In genomic region chr1:24678205-24678917, GRCm38 (mm10) we compare ENCODE assay signal across 8 mouse cellular contexts. TPM values are rescaled to one million over a fixed set of nuclear protein-coding genes. Genes with fewer than 3 reads are reported as not detected.
DNase-seq lines count a peak whose midpoint lies in the region; ATAC-seq lines count a peak whose summit lies in the region.

TSS of gene Lmbrd1 (plus strand) at chr1:24678630.

- intact Hi-C loops in gastrocnemius, postnatal 14 days (cut with DNase I; ENCODE audit: low total_unique reads) = no loop called here
- intact Hi-C loops in left cerebral cortex, postnatal 10 days (cut with DNase I) = no loop called here

- DNase-seq in adrenal gland, adult (ENCODE audit: inconsistent age in 2 of 2, low spot score in 1 of 2) = peak; percentile 96 to 98
- DNase-seq in embryo, embryonic 10.5 days (ENCODE audit: low spot score) = peak; percentile 93
- peak; percentile 90 for DNase-seq in gastrocnemius, postnatal 14 days
- peak; percentile 90 to 96 for DNase-seq in left cerebral cortex, postnatal 10 days (ENCODE audit: extremely low spot score in 1 of 2, low spot score in 2 of 2)
- DNase-seq in right cerebral cortex, postnatal 25 days = peak; percentile 93
- DNase-seq in urinary bladder, postnatal 4 days (ENCODE audit: low spot score in 2 of 2) = peak; percentile 88 to 92

- ATAC-seq in inflammation-experienced regulatory T-cells, adult 6 months = peak; percentile 88
- ATAC-seq in megakaryocyte-erythroid progenitor cell, adult 5-6 weeks (replicated peaks; ENCODE audit: low FRiP score, low TSS enrichment, poor library complexity, severe bottlenecking) = peak; percentile 90

RNA-seq across cellular contexts. Expression of gene Lmbrd1, which starts in this region (rescaled TPM):
- 10 to 100 TPM; 30.5 to 31.1 TPM for total RNA-seq in gastrocnemius, postnatal 14 days (2021)
- polyA plus RNA-seq in inflammation-experienced regulatory T-cells, adult 6 months (2017; shearing (Covaris generic)) = 100 to 1,000 TPM in 1 of 3 experiments, 10 to 100 TPM in 2; 59.6 to 110 (median 83.3) TPM
- 10 to 100 TPM; 87.3 to 96.0 TPM for total RNA-seq in left cerebral cortex, postnatal 10 days (2021)
- 16.7 and 27.7 TPM in 2 replicates for total RNA-seq in megakaryocyte-erythroid progenitor cell, adult 5-6 weeks (2014; fragmentation: Nextera tagmentation)
- 9.2 and 16.4 TPM in 2 replicates for total RNA-seq in megakaryocyte-erythroid progenitor cell, adult 5-6 weeks (2017)

Comparison
In these comparisons a context has a peak if more than half of its experiments do, and no peak if none do; other contexts are left out.
1. Peak in every context shown above with its lines: DNase-seq and ATAC-seq.